Mouse (Mus musculus) kidney, postnatal 25 days (tissue): Measurements from ENCODE around the gene Card19.

Source experiments
- DNase-seq, 2 experiments: peaks; one replicate each; pipeline ENCODE4 v3.0.0; 2021; ENCODE audit warnings: mixed read lengths in 2 of 2

Card19 gene

GRCm38 (mm10) chr13:49192156-49192855 is 23.5 kb downstream of the Card19 start:
- peak; percentile 41 to 52 for DNase-seq

GRCm38 (mm10) chr13:49191673-49192035 is 24.2 kb downstream of the Card19 start:
- DNase-seq: peak in 1 of 2 experiments; percentile 34

- peak; percentile 77 to 85 for DNase-seq
Observed at GRCm38 (mm10) chr13:49190876-49191672, 24.8 kb downstream of the Card19 start.

- peak; percentile 83 to 94 for DNase-seq
Observed at GRCm38 (mm10) chr13:49189970-49190870, 25.6 kb downstream of the Card19 start.

GRCm38 (mm10) chr13:49188966-49189360 is 26.9 kb downstream of the Card19 start:
- peak in 1 of 2 experiments; percentile 44 for DNase-seq

- DNase-seq: peak; percentile 50 to 76
Observed at GRCm38 (mm10) chr13:49188219-49188965, 27.4 kb downstream of the Card19 start.

- peak; percentile 88 to 93 for DNase-seq
Observed at GRCm38 (mm10) chr13:49187288-49188218, 28.3 kb downstream of the Card19 start, which contains the start of gene Ninj1. Ninj1 (plus strand) TSS chr13:49187485.

GRCm38 (mm10) chr13:49186798-49187287 is 29.0 kb downstream of the Card19 start:
- no peak for DNase-seq

- DNase-seq: peak in 1 of 2 experiments; percentile 53
Observed at GRCm38 (mm10) chr13:49183646-49184045, 32.2 kb downstream of the Card19 start.

- no peak for DNase-seq
Observed at GRCm38 (mm10) chr13:49183161-49183560, 32.7 kb downstream of the Card19 start.

- peak in 1 of 2 experiments; percentile 32 for DNase-seq
Observed at GRCm38 (mm10) chr13:49181411-49181984, 34.3 kb downstream of the Card19 start.

- DNase-seq: no peak
Observed at GRCm38 (mm10) chr13:49180691-49181090, 35.1 kb downstream of the Card19 start.

- DNase-seq: peak in 1 of 2 experiments; percentile 26
Observed at GRCm38 (mm10) chr13:49180274-49180673, 35.6 kb downstream of the Card19 start.

- DNase-seq: peak; percentile 58 to 71
Observed at GRCm38 (mm10) chr13:49178839-49179585, 36.8 kb downstream of the Card19 start.

GRCm38 (mm10) chr13:49175509-49175908 is 40.3 kb downstream of the Card19 start:
- DNase-seq: no peak

- peak; percentile 90 to 96 for DNase-seq
Observed at GRCm38 (mm10) chr13:49172971-49173596, 42.8 kb downstream of the Card19 start.

GRCm38 (mm10) chr13:49172335-49172734 is 43.5 kb downstream of the Card19 start:
- no peak for DNase-seq

GRCm38 (mm10) chr13:49171729-49172128 is 44.1 kb downstream of the Card19 start:
- no peak for DNase-seq

- DNase-seq: no peak
Observed at GRCm38 (mm10) chr13:49170623-49171022, 45.2 kb downstream of the Card19 start.
